Mouse (Mus musculus): ENCODE measurements around the gene Clec2h.
"Not testable (repeated sequence)": the region's sequence is repeated elsewhere in the genome, so short reads cannot be mapped to it uniquely, and the experiment has no call there.

Clec2h gene

GRCm38 (mm10) chr6:128662206-128662605 is at the start of gene Clec2h:
Gene Clec2h (plus strand): TSS chr6:128662385.
- no peak for DNase-seq (ENCODE audit: extremely low spot score, low read depth, low spot score)

GRCm38 (mm10) chr6:128622733-128623132 is 39.5 kb upstream of the Clec2h start:
- DNase-seq (ENCODE audit: extremely low spot score, low read depth, low spot score), result no peak

- DNase-seq (ENCODE audit: extremely low spot score, low read depth, low spot score), result not testable (repeated sequence)
Observed at GRCm38 (mm10) chr6:128623433-128623832, 38.8 kb upstream of the Clec2h start, which contains the start of gene Klrb1a. Gene Klrb1a (minus strand): TSS chr6:128623533.

- no peak for DNase-seq (ENCODE audit: extremely low spot score, low read depth, low spot score)
Observed at GRCm38 (mm10) chr6:128624425-128624824, 37.8 kb upstream of the Clec2h start.

- DNase-seq (ENCODE audit: extremely low spot score, low read depth, low spot score), result not testable (repeated sequence)
Observed at GRCm38 (mm10) chr6:128625246-128625645, 36.9 kb upstream of the Clec2h start.

- DNase-seq (ENCODE audit: extremely low spot score, low read depth, low spot score), result peak; percentile 52
Observed at GRCm38 (mm10) chr6:128629771-128630739, 32.1 kb upstream of the Clec2h start.

- DNase-seq (ENCODE audit: extremely low spot score, low read depth, low spot score), result not testable (repeated sequence)
Observed at GRCm38 (mm10) chr6:128630912-128631905, 31.0 kb upstream of the Clec2h start.

- DNase-seq (ENCODE audit: extremely low spot score, low read depth, low spot score), result no peak
Observed at GRCm38 (mm10) chr6:128640673-128641072, 21.5 kb upstream of the Clec2h start.

GRCm38 (mm10) chr6:128641116-128641716 is 21.0 kb upstream of the Clec2h start:
- DNase-seq (ENCODE audit: extremely low spot score, low read depth, low spot score), result no peak

GRCm38 (mm10) chr6:128643999-128644398 is 18.2 kb upstream of the Clec2h start:
- DNase-seq (ENCODE audit: extremely low spot score, low read depth, low spot score), result no peak

- DNase-seq (ENCODE audit: extremely low spot score, low read depth, low spot score), result not testable (repeated sequence)
Observed at GRCm38 (mm10) chr6:128644694-128645093, 17.5 kb upstream of the Clec2h start.

GRCm38 (mm10) chr6:128645708-128646107 is 16.5 kb upstream of the Clec2h start:
- DNase-seq (ENCODE audit: extremely low spot score, low read depth, low spot score), result not testable (repeated sequence)

GRCm38 (mm10) chr6:128649681-128650080 is 12.5 kb upstream of the Clec2h start:
- no peak for DNase-seq (ENCODE audit: extremely low spot score, low read depth, low spot score)

GRCm38 (mm10) chr6:128650187-128650586 is 12.0 kb upstream of the Clec2h start:
- DNase-seq (ENCODE audit: extremely low spot score, low read depth, low spot score), result no peak

GRCm38 (mm10) chr6:128650827-128651226 is 11.4 kb upstream of the Clec2h start:
- not testable (repeated sequence) for DNase-seq (ENCODE audit: extremely low spot score, low read depth, low spot score)

GRCm38 (mm10) chr6:128652938-128653337 is 9.2 kb upstream of the Clec2h start:
- no peak for DNase-seq (ENCODE audit: extremely low spot score, low read depth, low spot score)

GRCm38 (mm10) chr6:128661249-128661648 is 936 bp upstream of the Clec2h start:
- no peak for DNase-seq (ENCODE audit: extremely low spot score, low read depth, low spot score)

GRCm38 (mm10) chr6:128669936-128670335 is 7.8 kb downstream of the Clec2h start:
- no peak for DNase-seq (ENCODE audit: extremely low spot score, low read depth, low spot score)

- no peak for DNase-seq (ENCODE audit: extremely low spot score, low read depth, low spot score)
Observed at GRCm38 (mm10) chr6:128679574-128679973, 17.4 kb downstream of the Clec2h start.

- DNase-seq (ENCODE audit: extremely low spot score, low read depth, low spot score), result no peak
Observed at GRCm38 (mm10) chr6:128701691-128702090, 39.5 kb downstream of the Clec2h start.

GRCm38 (mm10) chr6:128722959-128723358 is 60.8 kb downstream of the Clec2h start, which contains the start of gene Klrb1:
Gene Klrb1 (minus strand): TSS chr6:128723059.
- DNase-seq (ENCODE audit: extremely low spot score, low read depth, low spot score), result no peak
